Mouse (Mus musculus) retina, embryonic 14.5 days (tissue): ENCODE results near the gene Akt3.

ENCODE experiments used
- DNase-seq: peaks from one replicate; pipeline ENCODE4 v3.0.0-alpha.2; 2015; ENCODE audit warnings: low spot score

The Akt3 gene

GRCm38 (mm10) chr1:177010607-177011302, 247.2 kb downstream of the Akt3 start:
- no peak for DNase-seq

DNA sequence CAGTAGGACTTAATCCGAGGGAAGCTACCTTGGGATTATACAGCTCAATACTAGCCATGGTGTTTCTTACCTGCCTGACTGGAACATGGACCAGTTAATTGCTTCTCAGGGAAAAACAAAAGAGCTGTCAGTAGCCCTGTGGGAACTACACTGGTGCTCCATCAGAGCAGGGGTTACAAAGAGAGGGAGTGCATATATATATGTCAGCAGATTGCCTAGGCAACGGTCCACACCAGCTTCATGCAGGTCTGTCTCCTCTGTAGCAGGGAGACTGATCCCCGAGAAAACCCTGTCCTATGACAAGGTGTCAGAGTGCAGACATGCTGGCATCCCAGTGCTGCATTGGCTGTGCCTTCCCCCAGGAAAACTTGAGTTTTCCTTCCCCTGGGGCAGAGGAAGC, 248.0 kb downstream of the Akt3 start:
- no peak for DNase-seq

- DNase-seq: no peak
Observed at GRCm38 (mm10) chr1:177008777-177009176, 249.2 kb downstream of the Akt3 start.

- DNase-seq: no peak
Observed at GRCm38 (mm10) chr1:177007405-177007804, 250.6 kb downstream of the Akt3 start.

GRCm38 (mm10) chr1:177004041-177004741, 253.8 kb downstream of the Akt3 start:
- DNase-seq: no peak

- DNase-seq: no peak
Observed at GRCm38 (mm10) chr1:177002951-177003350, 255.1 kb downstream of the Akt3 start.

DNA sequence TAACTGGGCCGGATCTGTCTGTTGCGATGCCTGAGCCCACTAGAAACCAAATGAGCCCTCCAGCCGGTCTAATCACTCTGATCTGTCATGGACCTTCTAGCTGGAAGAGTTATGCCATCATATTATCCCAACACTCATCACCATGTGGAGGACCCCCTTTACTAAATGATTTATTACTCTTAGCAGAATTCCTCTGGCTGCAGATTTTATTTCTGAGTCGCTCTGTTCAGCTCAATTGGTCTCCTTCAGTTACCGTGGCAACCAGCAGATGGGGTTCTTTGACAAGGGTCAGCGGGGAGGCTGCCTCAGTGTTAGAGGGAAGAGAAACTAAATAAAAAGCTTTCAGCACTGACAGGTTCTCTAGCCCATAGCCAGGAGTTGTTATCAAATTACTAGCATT, 259.0 kb downstream of the Akt3 start:
- DNase-seq: peak; percentile 72

DNA sequence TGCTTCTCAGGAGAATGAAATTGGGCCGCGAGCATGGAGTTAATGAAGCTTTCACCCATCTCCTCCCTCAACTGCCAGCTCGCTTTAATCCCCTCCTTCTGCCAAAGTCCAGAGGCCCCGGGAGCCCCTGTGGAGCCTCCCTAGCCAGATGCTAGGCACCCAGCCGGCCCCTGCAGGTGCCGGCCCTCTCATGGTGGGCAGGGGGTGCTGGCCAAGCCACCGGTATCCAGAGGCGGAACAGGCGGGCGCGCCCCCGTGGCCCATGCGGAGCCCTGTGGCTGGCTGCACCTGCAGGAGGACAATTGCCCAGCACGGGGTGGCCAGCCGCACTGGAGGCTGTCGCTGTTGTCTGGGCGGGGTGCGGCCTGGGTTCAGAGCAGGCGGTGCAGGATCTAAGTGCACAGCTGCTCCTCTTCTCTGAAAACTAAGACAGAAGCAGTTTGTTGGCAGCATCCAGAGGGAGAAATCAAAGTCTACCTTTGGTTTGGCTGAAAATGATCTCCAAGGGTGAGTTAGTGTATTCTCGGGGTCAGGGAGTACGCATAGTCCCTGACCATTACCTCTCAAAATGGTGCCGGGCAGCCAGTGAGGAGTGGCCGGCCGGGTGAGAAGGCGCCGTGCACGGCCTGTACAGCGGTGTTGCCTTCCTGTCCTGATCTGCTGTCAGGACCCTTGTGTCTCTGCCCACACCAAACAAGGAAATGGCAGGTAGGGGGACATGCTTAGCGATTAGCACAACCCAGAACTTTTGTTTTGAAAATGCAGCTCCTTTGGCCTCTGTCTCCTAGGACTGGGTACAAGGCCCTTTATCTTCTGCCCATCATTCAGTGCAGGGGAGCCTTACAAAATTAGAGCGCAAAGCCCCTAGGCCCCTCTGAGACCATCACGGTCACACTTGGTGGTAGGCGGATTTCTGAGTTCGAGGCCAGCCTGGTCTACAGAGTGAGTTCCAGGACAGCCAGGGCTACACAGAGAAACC, 260.0 kb downstream of the Akt3 start:
- peak; percentile 76 for DNase-seq

DNA sequence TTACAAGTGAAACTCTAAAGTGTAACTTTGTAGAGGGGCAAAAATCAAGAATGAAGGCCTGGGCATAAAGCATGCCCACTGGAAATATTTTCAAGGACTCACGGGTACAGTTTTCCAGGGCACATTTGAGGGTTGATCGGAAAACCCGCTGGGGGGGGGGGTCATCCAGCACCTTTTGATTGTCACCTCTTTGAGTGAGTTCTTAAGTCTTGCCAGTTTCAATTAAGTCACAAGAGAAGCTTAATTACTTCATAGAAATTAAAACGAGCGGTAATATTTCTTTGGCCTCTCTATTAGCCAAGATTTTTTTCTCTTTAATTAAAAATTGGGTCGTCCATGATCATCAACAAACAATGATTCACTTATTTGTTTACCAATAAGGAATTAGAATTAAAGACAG, 260.7 kb downstream of the Akt3 start:
- no peak for DNase-seq

- peak; percentile 66 for DNase-seq
Observed at GRCm38 (mm10) chr1:176996630-176997201, 261.3 kb downstream of the Akt3 start.

DNA sequence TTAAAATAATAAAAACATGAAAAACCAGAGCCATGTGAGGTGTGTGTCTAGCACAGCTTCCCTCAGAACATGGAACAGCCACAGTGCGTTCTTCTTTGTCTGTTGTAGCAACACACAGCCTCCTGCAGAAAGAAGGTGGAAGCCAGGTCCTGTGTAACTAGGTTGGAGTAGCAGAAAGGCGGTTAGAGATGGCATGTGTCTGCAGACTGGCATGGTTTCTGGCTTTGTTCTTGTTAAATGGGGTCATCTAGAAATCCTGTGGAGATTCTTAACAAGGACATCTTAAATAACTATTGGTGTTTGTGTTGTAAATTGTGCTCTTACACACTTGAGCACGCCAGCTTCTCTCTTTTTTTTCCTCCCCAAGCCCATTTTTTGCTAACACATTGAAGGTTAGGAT, 261.8 kb downstream of the Akt3 start:
- DNase-seq: no peak

- no peak for DNase-seq
Observed at GRCm38 (mm10) chr1:176995419-176995775, 262.6 kb downstream of the Akt3 start.

- peak; percentile 69 for DNase-seq
Observed at GRCm38 (mm10) chr1:176994707-176995418, 263.1 kb downstream of the Akt3 start.

- DNase-seq: peak; percentile 76
Observed at GRCm38 (mm10) chr1:176994087-176994486, 263.9 kb downstream of the Akt3 start.

- DNase-seq: no peak
Observed at GRCm38 (mm10) chr1:176993141-176994010, 264.6 kb downstream of the Akt3 start.

DNA sequence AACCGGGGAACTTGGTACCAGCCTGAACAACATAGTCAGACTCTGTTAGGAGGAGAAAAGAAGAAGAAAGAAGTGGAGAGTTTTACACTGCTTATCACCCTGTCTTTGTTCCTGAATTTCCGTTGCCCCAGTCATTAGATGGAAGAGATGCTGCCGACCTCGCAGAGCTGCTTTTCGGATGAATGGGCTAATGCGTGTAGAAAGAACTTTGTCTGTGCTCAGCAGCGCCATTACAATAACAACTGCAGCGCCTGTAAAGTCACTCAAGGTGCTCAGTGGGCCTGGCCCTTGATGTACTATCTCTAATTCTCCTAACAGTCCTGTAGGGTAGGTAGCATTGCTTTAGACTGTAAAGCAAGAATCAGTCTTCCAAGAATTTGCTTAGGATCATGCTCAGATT, 265.5 kb downstream of the Akt3 start:
- DNase-seq: peak; percentile 80

- no peak for DNase-seq
Observed at GRCm38 (mm10) chr1:176991473-176991872, 266.5 kb downstream of the Akt3 start.

GRCm38 (mm10) chr1:176986990-176987740, 270.8 kb downstream of the Akt3 start:
- no peak for DNase-seq

GRCm38 (mm10) chr1:176986275-176986674, 271.7 kb downstream of the Akt3 start:
- no peak for DNase-seq

- DNase-seq: no peak
Observed at GRCm38 (mm10) chr1:176985691-176986090, 272.3 kb downstream of the Akt3 start.
